In genomic region chr4:150582966-150583776, GRCm38 (mm10) we compare ENCODE assay signal across 8 mouse cellular contexts.
A peak's percentile ranks its signal among the peaks of the same experiment; 100 is the strongest.
DNase-seq lines count a peak whose midpoint lies in the region; ATAC-seq and TF ChIP-seq lines count a peak whose summit lies in the region.

No protein-coding gene starts in this region.

- peak; percentile 79 for DNase-seq in brain, embryonic 14.5 days (ENCODE audit: low read depth)
- DNase-seq in forebrain, postnatal 0 days: peak; percentile 72
- DNase-seq in heart, postnatal 25 days (ENCODE audit: low spot score): peak; percentile 77
- peak; percentile 74 for DNase-seq in layer of hippocampus, adult 11-12 months (ENCODE audit: low spot score)
- no peak for DNase-seq in liver, embryonic 14.5 days (ENCODE audit: low read depth in 3 of 3, low spot score in 3 of 3)
- DNase-seq in naive thymus-derived CD4-positive, alpha-beta T cell, adult 2 months (ENCODE audit: low read depth): peak; percentile 70
- DNase-seq in urinary bladder, postnatal 25 days (ENCODE audit: low spot score): peak; percentile 50

- TF ChIP-seq CTCF in brain, embryonic 14.5 days (IDR thresholded peaks at IDR 0.05; ENCODE audit: borderline replicate concordance, extremely low read depth, insufficient read depth, insufficient read length): no peak
- peak; percentile 15; the same call in 1 of the 2 replicates for TF ChIP-seq CTCF in forebrain, postnatal 0 days (IDR thresholded peaks at IDR 0.05; ENCODE audit: low read depth)
- no peak for TF ChIP-seq CTCF in liver, embryonic 14.5 days (IDR thresholded peaks at IDR 0.05; ENCODE audit: low read depth)

- no peaks in the 10 kb centered on the region for H3K27me3 ChIP-seq in forebrain, postnatal 0 days (ENCODE audit: insufficient read depth, low read length)
- no peaks in the 10 kb centered on the region for H3K27me3 ChIP-seq in liver, embryonic 14.5 days (ENCODE audit: control insufficient read depth, insufficient read depth, low read length)

- no peak for TF ChIP-seq POLR2A in brain, embryonic 14.5 days (IDR thresholded peaks at IDR 0.05; ENCODE audit: borderline replicate concordance, extremely low read depth, insufficient read depth, insufficient read length, poor library complexity, severe bottlenecking)

- intact Hi-C loops in heart, postnatal 25 days (cut with DNase I): no loop called here

- WGBS in forebrain, postnatal 0 days: 10% methylated on average over 13 of the region's 13 CpGs
- WGBS in liver, embryonic 14.5 days (ENCODE audit: insufficient replicate concordance): 45% methylated on average over 13 of the region's 13 CpGs

- H3K4me2 ChIP-seq in forebrain, postnatal 0 days (ENCODE audit: low read depth): peak overlapping the region; percentile 24
- peak overlapping the region; percentile 24 for H3K4me2 ChIP-seq in liver, embryonic 14.5 days (ENCODE audit: low read depth)

- H3K9me3 ChIP-seq in forebrain, postnatal 0 days (ENCODE audit: low read length): no peaks in the 10 kb centered on the region
- no peaks in the 10 kb centered on the region for H3K9me3 ChIP-seq in liver, embryonic 14.5 days (ENCODE audit: control insufficient read depth, low read length)

- peak overlapping the region; percentile 69 for H3K27ac ChIP-seq in forebrain, postnatal 0 days (ENCODE audit: low read depth, low read length)
- H3K27ac ChIP-seq in liver, embryonic 14.5 days: no peak overlapping the region; the same call in 1 of the 2 replicates

- H3K4me1 ChIP-seq in forebrain, postnatal 0 days (ENCODE audit: insufficient read depth): peaks cover 21% of the 10 kb centered on the region
- peaks cover 27 to 49% of the 10 kb centered on the region in 2 experiments for H3K4me1 ChIP-seq in liver, embryonic 14.5 days (replicated peaks; ENCODE audit: control insufficient read depth in 2 of 2, insufficient read depth in 2 of 2, low read length in 1 of 2)

- no peak overlapping the region for H3K4me3 ChIP-seq in forebrain, postnatal 0 days (ENCODE audit: low read depth, low read length)
- H3K4me3 ChIP-seq in liver, embryonic 14.5 days (ENCODE audit: insufficient read depth in 1 of 2, low read depth in 2 of 2, low read length in 2 of 2): no peak overlapping the region

- ATAC-seq in CD4-positive, CD25-positive, alpha-beta regulatory T cell, adult 4 months: peak; percentile 37
- peak; percentile 87 for ATAC-seq in forebrain, postnatal 0 days
- no peak for ATAC-seq in liver, embryonic 14.5 days (ENCODE audit: insufficient read depth)

- TF ChIP-seq EP300 in liver, embryonic 14.5 days (IDR thresholded peaks at IDR 0.05; ENCODE audit: low read depth): no peak

- no peaks in the 10 kb centered on the region for H3K36me3 ChIP-seq in forebrain, postnatal 0 days (ENCODE audit: insufficient read depth)
- H3K36me3 ChIP-seq in liver, embryonic 14.5 days (replicated peaks; ENCODE audit: control insufficient read depth, insufficient read depth, low read depth): no peaks in the 10 kb centered on the region

- H3K9ac ChIP-seq in forebrain, postnatal 0 days: peak overlapping the region; percentile 22; the same call in 1 of the 2 replicates
- H3K9ac ChIP-seq in liver, embryonic 14.5 days (replicated peaks): no peak overlapping the region

Comparison
In these comparisons a context has a peak if more than half of its experiments do, and no peak if none do; other contexts are left out.
1. DNase-seq: peak in brain, embryonic 14.5 days (single experiment), forebrain, postnatal 0 days (single experiment), heart, postnatal 25 days (single experiment), layer of hippocampus, adult 11-12 months (single experiment), naive thymus-derived CD4-positive, alpha-beta T cell, adult 2 months (single experiment) and urinary bladder, postnatal 25 days (single experiment); none in liver, embryonic 14.5 days (0 of 3).